16 mouse cellular contexts compared by ENCODE assay signal in genomic region chr8:6132243-6132751, GRCm38 (mm10).
DNase-seq lines count a peak whose midpoint lies in the region; ATAC-seq lines count a peak whose summit lies in the region.
"Had no signal": no experiment of that assay in that cellular context is flagged by ENCODE, and none has a peak within 500 bp of the region (broad histone marks: within the 10 kb centered on the region; RNA-seq: fewer than 3 reads in every experiment).

No protein-coding gene starts in this region.

- H3K9me3 ChIP-seq in hindbrain, embryonic 13.5 days, result no peaks in the 10 kb centered on the region
- no peaks in the 10 kb centered on the region for H3K9me3 ChIP-seq in neural tube, embryonic 13.5 days

- DNase-seq in frontal cortex, postnatal 14 days (ENCODE audit: low spot score in 2 of 2), result no peak
- DNase-seq in embryo, embryonic 10.5 days (ENCODE audit: low spot score), result peak; percentile 44
- no peak for DNase-seq in heart, adult 11 months
- DNase-seq in urinary bladder, postnatal 10 days (ENCODE audit: low spot score), result no peak
- DNase-seq in thymus, postnatal 4 days, result no peak
- DNase-seq: adrenal gland, adult 2 months; B cell, adult 2 months; cerebellum, adult 11 months; gastrocnemius, postnatal 36 days; heart, postnatal 14 days; kidney, postnatal 10 days; lung, embryonic 14.5 days; thymus, postnatal 14 days had no signal

- H3K4me1 ChIP-seq in hindbrain, embryonic 13.5 days (replicated peaks), result peaks cover 6% of the 10 kb centered on the region
- 0 out of 2 replicates have a peak, but pooled peaks cover 5% of the 10 kb centered on the region for H3K4me1 ChIP-seq in neural tube, embryonic 13.5 days (replicated peaks)

- no peak overlapping the region for H3K9ac ChIP-seq in hindbrain, embryonic 13.5 days
- no peak overlapping the region for H3K9ac ChIP-seq in neural tube, embryonic 13.5 days
- H3K9ac ChIP-seq: lung, embryonic 14.5 days had no signal

- WGBS in hindbrain, embryonic 13.5 days, result 7% methylated on average over 3 of the region's 3 CpGs
- WGBS in neural tube, embryonic 13.5 days, result 17% methylated on average over 3 of the region's 3 CpGs

- ATAC-seq in frontal cortex, adult (ENCODE audit: low TSS enrichment), result peak; percentile 82
- ATAC-seq in hindbrain, embryonic 13.5 days (ENCODE audit: low FRiP score), result peak; percentile 92
- ATAC-seq in neural tube, embryonic 13.5 days (ENCODE audit: low read depth), result peak; percentile 91

- H3K36me3 ChIP-seq in hindbrain, embryonic 13.5 days, result no peaks in the 10 kb centered on the region
- no peaks in the 10 kb centered on the region for H3K36me3 ChIP-seq in neural tube, embryonic 13.5 days

- no peaks in the 10 kb centered on the region for H3K27me3 ChIP-seq in hindbrain, embryonic 13.5 days
- no peaks in the 10 kb centered on the region for H3K27me3 ChIP-seq in neural tube, embryonic 13.5 days

- no peak overlapping the region for H3K4me2 ChIP-seq in hindbrain, embryonic 13.5 days
- H3K4me2 ChIP-seq in neural tube, embryonic 13.5 days, result no peak overlapping the region
- H3K4me2 ChIP-seq: lung, embryonic 14.5 days had no signal

- no peak overlapping the region for H3K27ac ChIP-seq in hindbrain, embryonic 13.5 days
- H3K27ac ChIP-seq in neural tube, embryonic 13.5 days (replicated peaks), result no peak overlapping the region

- no peak overlapping the region for H3K4me3 ChIP-seq in hindbrain, embryonic 13.5 days
- H3K4me3 ChIP-seq in neural tube, embryonic 13.5 days, result no peak overlapping the region
